Mouse (Mus musculus) bone marrow, adult 2 months (tissue): Measurements from ENCODE around the gene Olr1.

Experiments
- CTCF ChIP-seq: fragments of 200-500 bp; IDR thresholded peaks from 2 replicates; pipeline ENCODE4 v1.5.1; 2011; ENCODE audit warnings: low read length, control low read depth; ENCODE audit not compliant: control insufficient read depth, insufficient read depth
- POLR2A ChIP-seq: fragments of 200-500 bp; IDR thresholded peaks from 2 replicates; pipeline ENCODE4 v1.6.1; 2011; ENCODE audit warnings: low read depth, mild to moderate bottlenecking, control low read depth, low read length, borderline replicate concordance; ENCODE audit not compliant: control insufficient read depth

DNA sequence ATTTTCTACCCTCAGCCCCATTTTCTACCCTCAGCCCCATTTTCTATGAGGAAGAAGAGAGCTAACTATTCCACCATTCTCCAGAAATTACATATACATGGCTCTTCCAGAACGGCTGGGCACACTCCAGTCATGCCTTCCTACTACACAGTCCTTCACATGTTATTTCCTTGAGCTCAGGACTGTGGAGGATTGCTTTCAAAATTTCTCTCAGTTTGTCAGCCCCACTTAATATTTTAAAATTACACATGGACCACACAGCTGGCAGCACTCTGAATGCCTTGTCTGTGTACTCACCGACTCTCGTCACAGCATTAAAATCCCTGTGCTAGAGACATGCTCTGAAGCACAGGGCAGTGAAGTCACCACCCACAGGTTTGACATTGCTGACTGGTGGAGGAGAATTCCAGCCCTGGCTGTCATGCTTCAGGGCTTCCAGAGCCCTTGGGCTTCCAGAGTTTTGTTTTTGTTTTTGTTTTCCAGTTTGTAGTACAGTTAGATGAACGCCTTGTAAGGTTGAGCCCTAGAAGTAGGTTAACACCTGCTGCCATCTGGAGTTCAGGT, 27.7 kb upstream of the Olr1 start:
- TF ChIP-seq POLR2A (no peak), CTCF (no peak)
